Mouse (Mus musculus) spleen, postnatal 0 days (tissue): Measurements from ENCODE around the gene Fbrs. TPM values are rescaled to one million over a fixed set of nuclear protein-coding genes. Genes with fewer than 3 reads are reported as not detected.

Source experiments
- polyA plus RNA-seq: library from polyadenylated mRNA; unstranded; fragments of >200 nt; fragmentation: Nextera tagmentation; extraction: Ambion mirVana; gene quantifications from 2 replicates; pipeline ENCODE4 v1.2.1, GENCODE M21; 2015

Fbrs gene
- 8.0 and 13.0 TPM in 2 replicates for polyA plus RNA-seq

GRCm38 (mm10) chr7:127478635-127479317 lies at the start of gene Fbrs:
Gene Fbrs (plus strand): TSS chr7:127479199.

GRCm38 (mm10) chr7:127448521-127449300 lies 30.3 kb upstream of the Fbrs start, which contains the start of gene Zfp689:
Gene Zfp689 (minus strand): TSS chr7:127449158.

GRCm38 (mm10) chr7:127459311-127459710 lies 19.7 kb upstream of the Fbrs start, which contains the start of gene Prr14:
Gene Prr14 (plus strand): TSS chr7:127459611.

GRCm38 (mm10) chr7:127511808-127512230 lies 32.8 kb downstream of the Fbrs start, which contains the start of gene Srcap:
Gene Srcap (plus strand): TSS chr7:127511983.

GRCm38 (mm10) chr7:127519284-127519683 lies 40.3 kb downstream of the Fbrs start, which contains the start of gene Gm42715:
Gene Gm42715 (plus strand): TSS chr7:127519584.

Other genes starting within 250 kb of the Fbrs start
- 10.2 and 11.5 TPM in 2 replicates for gene Zfp553, start 246.1 kb upstream of the Fbrs start, polyA plus RNA-seq
- 44.4 and 49.3 TPM in 2 replicates for gene Sept1, start 246.1 kb upstream of the Fbrs start, polyA plus RNA-seq
- 21.4 and 23.5 TPM in 2 replicates for gene Zfp771, start 234.9 kb upstream of the Fbrs start, polyA plus RNA-seq
- gene Dctpp1, start 218.5 kb upstream of the Fbrs start, polyA plus RNA-seq: 87.9 and 90.1 TPM in 2 replicates
- 77.6 and 80.8 TPM in 2 replicates for gene Sephs2, start 205.1 kb upstream of the Fbrs start, polyA plus RNA-seq
- gene Itgal, start 182.9 kb upstream of the Fbrs start, polyA plus RNA-seq: 10.0 and 13.4 TPM in 2 replicates
- 3.2 and 4.1 TPM in 2 replicates for gene Zfp768, start 133.6 kb upstream of the Fbrs start, polyA plus RNA-seq
- 2.5 TPM in 2 replicates for gene Zfp747, start 103.1 kb upstream of the Fbrs start, polyA plus RNA-seq
- 1.3 and 1.8 TPM in 2 replicates for gene 9130019O22Rik, start 92.0 kb upstream of the Fbrs start, polyA plus RNA-seq
- gene E430018J23Rik, start 85.6 kb upstream of the Fbrs start, polyA plus RNA-seq: 1.7 and 1.9 TPM in 2 replicates
- gene Zfp764, start 72.4 kb upstream of the Fbrs start, polyA plus RNA-seq: 1.7 and 2.2 TPM in 2 replicates
- gene Zfp688, start 57.1 kb upstream of the Fbrs start, polyA plus RNA-seq: 17.4 and 22.2 TPM in 2 replicates
- gene Zfp689, start 30.0 kb upstream of the Fbrs start, polyA plus RNA-seq: 2.5 and 3.2 TPM in 2 replicates
- 27.6 and 29.6 TPM in 2 replicates for gene Prr14, start 19.6 kb upstream of the Fbrs start, polyA plus RNA-seq
- gene Srcap, start 32.8 kb downstream of the Fbrs start, polyA plus RNA-seq: 16.1 and 18.0 TPM in 2 replicates
- 9.1 and 10.1 TPM in 2 replicates for gene Gm42715, start 40.4 kb downstream of the Fbrs start, polyA plus RNA-seq
- 4.8 and 7.5 TPM in 2 replicates for gene Tmem265, start 82.2 kb downstream of the Fbrs start, polyA plus RNA-seq
- 30.1 and 30.9 TPM in 2 replicates for gene Phkg2, start 94.1 kb downstream of the Fbrs start, polyA plus RNA-seq
- 7.6 and 9.4 TPM in 2 replicates for gene Ccdc189, start 109.4 kb downstream of the Fbrs start, polyA plus RNA-seq
- gene Rnf40, start 109.6 kb downstream of the Fbrs start, polyA plus RNA-seq: 22.3 and 22.4 TPM in 2 replicates
- 1.7 and 2.2 TPM in 2 replicates for gene Zfp629, start 136.6 kb downstream of the Fbrs start, polyA plus RNA-seq
- 27.9 and 29.8 TPM in 2 replicates for gene Bcl7c, start 229.7 kb downstream of the Fbrs start, polyA plus RNA-seq
- 2.5 and 3.2 TPM in 2 replicates for gene Ctf1, start 233.5 kb downstream of the Fbrs start, polyA plus RNA-seq